Mouse (Mus musculus): ENCODE results near the gene Rnf26. TPM values are rescaled to one million over a fixed set of nuclear protein-coding genes. Genes with fewer than 3 reads are reported as not detected.

Rnf26 gene
- total RNA-seq, 2 experiments from 2014 or later: 13.5 to 23.6 TPM

DNA sequence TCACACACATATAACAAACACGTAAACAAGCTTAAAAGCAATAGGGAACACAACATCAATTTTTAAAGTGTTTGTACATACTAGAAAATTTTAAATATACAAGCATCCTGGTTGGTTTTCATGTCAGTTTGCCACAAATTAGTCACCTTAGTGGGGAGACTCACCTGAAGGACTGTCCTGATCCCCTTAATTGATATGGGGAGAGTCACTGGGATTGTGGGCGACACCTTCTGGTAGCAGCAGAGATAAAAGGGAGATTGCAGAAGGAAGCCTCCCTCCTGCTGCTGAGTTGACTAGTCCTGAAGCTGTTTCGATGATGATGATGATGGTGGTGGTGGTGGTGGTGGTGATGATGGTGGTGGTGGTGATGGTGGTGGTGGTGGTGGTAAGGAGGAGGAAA, 60.5 kb downstream of the Rnf26 start:
- ATAC-seq (replicated peaks; ENCODE audit: low FRiP score, poor library complexity, severe bottlenecking): no peak

DNA sequence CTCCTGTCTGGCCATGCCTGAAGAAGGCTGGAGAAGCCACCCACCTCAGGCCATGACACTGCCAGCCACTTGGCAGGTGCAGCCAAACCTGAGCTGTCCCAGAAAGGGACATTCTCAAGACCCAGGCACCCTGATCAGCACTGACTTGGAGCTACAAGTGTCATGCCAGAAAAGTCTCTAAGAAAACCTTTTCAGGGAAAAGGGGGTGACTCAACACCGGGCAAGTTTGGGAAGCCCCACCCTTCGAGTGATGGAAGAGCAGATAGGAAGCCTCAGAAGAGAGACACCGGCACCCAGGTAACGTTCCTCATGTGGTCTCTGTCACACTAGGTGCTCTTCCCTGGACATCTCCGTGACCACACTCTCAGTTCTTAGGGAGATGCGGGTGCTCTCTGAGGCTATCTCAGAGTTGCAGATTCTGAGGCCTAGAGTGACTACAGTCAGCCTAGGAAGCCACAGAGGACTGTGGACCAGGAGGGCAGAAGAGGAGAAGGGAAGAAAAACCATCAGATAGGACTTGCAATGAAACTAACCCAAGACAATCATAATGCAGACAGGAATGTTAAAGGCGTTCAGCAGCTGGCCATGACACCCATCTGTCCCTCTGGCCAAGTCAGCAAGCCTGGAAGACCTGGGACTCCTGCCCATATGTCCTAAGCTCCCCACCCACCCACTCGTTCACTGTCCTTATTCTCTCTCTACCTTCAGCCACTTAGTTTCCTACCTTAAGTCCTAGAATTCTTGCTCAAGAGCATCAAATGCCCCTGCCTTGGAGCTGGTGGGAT, 63.7 kb downstream of the Rnf26 start:
- no peak for ATAC-seq (replicated peaks; ENCODE audit: low FRiP score, poor library complexity, severe bottlenecking)

DNA sequence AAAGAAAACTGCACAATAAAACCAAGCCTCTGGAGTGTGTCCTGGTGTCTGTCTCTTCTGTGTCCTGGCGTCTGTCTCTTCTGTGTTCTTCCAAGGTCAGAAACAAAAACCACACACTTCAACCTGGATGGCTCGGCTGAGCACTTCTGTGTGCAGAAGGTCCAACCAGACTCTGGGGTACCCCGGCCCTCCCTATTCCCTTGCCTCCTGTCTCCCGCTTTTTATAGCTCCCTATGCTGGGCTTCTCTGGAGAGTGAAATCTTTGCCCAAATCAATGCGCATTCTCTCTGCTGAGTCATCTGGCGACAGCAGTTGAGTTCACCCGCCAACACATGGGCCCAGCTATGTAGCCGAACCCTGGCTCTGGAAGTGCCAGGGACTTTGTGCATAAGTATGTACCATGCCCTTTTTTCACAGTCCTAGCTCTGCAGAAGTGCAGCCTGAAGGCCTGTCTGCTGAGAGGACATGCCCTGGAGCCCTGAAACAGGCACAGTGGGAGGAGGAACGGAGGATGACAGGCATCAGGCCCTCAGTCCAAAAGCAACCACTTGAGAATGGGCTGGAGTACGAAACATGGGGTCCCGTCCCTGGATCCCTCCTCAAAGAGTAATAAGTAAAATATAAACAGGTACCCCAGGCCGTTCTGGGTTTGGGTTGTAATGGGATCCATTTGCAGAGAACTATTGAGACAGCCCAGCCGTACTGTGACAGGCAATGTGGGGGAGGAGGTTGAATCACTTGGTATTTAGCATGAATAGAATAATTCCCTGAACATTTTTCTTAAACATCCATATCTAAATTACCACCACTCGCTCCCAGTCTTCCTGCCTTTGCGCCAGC, 64.6 kb downstream of the Rnf26 start:
- no peak for ATAC-seq (replicated peaks; ENCODE audit: low FRiP score, poor library complexity, severe bottlenecking)

DNA sequence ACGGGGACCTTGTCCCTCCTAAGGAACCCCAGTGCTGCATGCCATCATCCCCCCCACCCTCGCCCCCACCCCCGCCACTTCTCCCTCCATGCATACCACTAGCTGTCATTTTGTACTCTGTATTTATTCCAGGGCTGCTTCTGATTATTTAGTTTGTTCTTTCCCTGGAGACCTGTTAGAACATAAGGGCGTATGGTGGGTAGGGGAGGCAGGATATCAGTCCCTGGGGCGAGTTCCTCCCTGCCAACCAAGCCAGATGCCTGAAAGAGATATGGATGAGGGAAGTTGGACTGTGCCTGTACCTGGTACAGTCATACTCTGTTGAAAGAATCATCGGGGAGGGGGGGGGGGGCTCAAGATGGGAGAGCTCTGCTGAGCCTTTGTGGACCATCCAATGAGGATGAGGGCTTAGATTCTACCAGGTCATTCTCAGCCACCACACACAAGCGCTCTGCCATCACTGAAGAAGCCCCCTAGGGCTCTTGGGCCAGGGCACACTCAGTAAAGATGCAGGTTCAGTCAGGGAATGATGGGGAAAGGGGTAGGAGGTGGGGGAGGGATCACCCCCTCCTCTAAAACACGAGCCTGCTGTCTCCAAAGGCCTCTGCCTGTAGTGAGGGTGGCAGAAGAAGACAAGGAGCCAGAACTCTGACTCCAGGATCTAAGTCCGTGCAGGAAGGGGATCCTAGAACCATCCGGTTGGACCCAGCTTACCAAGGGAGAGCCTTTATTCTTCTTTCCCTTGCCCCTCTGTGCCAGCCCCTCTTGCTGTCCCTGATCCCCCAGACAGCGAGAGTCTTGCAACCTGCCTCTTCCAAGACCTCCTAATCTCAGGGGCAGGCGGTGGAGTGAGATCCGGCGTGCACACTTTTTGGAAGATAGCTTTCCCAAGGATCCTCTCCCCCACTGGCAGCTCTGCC, 65.5 kb downstream of the Rnf26 start:
- ATAC-seq (replicated peaks; ENCODE audit: low FRiP score, poor library complexity, severe bottlenecking): no peak

DNA sequence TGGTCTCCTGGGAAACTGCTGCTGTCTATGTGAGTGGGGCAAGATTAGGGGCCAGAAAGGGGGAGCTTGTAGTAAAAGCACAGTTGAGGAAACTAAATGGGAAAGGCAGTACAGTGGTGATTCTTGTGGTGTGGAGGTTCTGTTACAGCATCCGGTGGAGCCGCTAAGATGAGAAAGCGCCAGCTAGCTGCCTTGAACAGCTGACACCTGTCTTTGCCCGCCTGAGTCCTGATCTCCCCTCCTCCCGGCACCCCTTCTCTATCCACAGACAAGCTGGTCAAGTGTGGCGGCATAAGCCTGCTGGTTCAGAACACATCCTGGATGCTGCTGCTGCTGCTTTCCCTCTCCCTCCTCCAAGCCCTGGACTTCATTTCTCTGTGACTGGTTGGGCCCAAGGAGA, 66.2 kb downstream of the Rnf26 start:
- ATAC-seq (replicated peaks; ENCODE audit: low FRiP score, poor library complexity, severe bottlenecking): no peak

DNA sequence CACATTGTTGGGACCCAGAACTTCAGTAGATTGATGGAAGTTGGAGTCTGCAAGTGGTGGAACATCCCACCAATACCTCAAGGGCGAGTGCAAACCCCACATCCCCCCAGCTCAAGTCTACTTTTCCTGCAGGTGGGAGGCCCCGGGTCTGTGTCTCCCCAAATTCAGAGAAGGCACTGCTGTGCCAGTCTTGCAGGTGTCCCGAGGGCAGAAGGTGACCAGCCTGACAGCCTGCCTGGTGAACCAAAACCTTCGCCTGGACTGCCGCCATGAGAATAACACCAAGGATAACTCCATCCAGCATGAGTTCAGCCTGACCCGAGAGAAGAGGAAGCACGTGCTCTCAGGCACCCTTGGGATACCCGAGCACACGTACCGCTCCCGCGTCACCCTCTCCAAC, 66.9 kb downstream of the Rnf26 start:
- ATAC-seq (replicated peaks; ENCODE audit: low FRiP score, poor library complexity, severe bottlenecking): no peak

DNA sequence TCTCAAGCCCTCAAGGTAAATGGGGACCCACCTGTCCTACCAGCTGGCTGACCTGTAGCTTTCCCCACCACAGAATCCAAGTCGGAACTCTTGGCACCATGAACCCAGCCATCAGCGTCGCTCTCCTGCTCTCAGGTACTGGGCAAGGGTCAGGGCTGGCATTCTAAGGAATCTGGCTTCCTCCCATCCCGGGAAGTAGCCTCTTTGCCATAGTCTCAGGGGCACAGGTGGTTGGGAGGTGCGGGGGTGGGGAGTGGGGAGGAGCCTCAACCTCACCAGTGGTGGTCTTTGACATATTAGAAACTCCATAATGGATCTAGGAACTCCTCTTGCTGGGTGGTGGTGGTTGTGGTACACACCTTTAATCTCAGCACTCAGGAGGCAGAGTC, 67.4 kb downstream of the Rnf26 start:
- no peak for ATAC-seq (replicated peaks; ENCODE audit: low FRiP score, poor library complexity, severe bottlenecking)

Other genes with a start within 250 kb of the Rnf26 start
- 1.5 and 9.0 TPM in 2 replicates for gene Thy1, start 70.1 kb downstream of the Rnf26 start, total RNA-seq (2015; ENCODE audit: low replicate concordance)
- 5.0 TPM in 1 of 2 replicates, not detected in the other for gene Thy1, start 70.1 kb downstream of the Rnf26 start, total RNA-seq (2017; ENCODE audit: low replicate concordance)
- gene Usp2, start 46.5 kb downstream of the Rnf26 start, total RNA-seq (2015; ENCODE audit: low replicate concordance): 1.0 and 1.3 TPM in 2 replicates
- gene Usp2, start 46.5 kb downstream of the Rnf26 start, total RNA-seq (2017; ENCODE audit: low replicate concordance): 0.28 and 5.7 TPM in 2 replicates
- gene Mfrp, start 11.8 kb downstream of the Rnf26 start, total RNA-seq (2015; ENCODE audit: low replicate concordance): not detected in 2 replicates
- gene Mfrp, start 11.8 kb downstream of the Rnf26 start, total RNA-seq (2017; ENCODE audit: low replicate concordance): not detected in 2 replicates
- 2.1 TPM in 1 of 2 replicates, not detected in the other for gene C1qtnf5, start 6.3 kb downstream of the Rnf26 start, total RNA-seq (2015; ENCODE audit: low replicate concordance)
- gene C1qtnf5, start 6.3 kb downstream of the Rnf26 start, total RNA-seq (2017; ENCODE audit: low replicate concordance): not detected in 2 replicates
- not detected in 2 replicates for gene Gm49380, start within 50 bp of the Rnf26 start, total RNA-seq (2015; ENCODE audit: low replicate concordance)
- gene Gm49380, start within 50 bp of the Rnf26 start, total RNA-seq (2017; ENCODE audit: low replicate concordance): not detected in 2 replicates
- gene Mcam, start 21.0 kb upstream of the Rnf26 start, total RNA-seq (2015; ENCODE audit: low replicate concordance): 0.77 TPM in 1 of 2 replicates, not detected in the other
- gene Mcam, start 21.0 kb upstream of the Rnf26 start, total RNA-seq (2017; ENCODE audit: low replicate concordance): 0.60 TPM in 1 of 2 replicates, not detected in the other
- gene Cbl, start 120.5 kb upstream of the Rnf26 start, total RNA-seq (2015; ENCODE audit: low replicate concordance): 43.7 and 46.9 TPM in 2 replicates
- 14.6 and 35.3 TPM in 2 replicates for gene Cbl, start 120.5 kb upstream of the Rnf26 start, total RNA-seq (2017; ENCODE audit: low replicate concordance)
- not detected in 2 replicates for gene Ccdc153, start 127.2 kb upstream of the Rnf26 start, total RNA-seq (2015; ENCODE audit: low replicate concordance)
- gene Ccdc153, start 127.2 kb upstream of the Rnf26 start, total RNA-seq (2017; ENCODE audit: low replicate concordance): not detected in 2 replicates
- gene Pdzd3, start 138.0 kb upstream of the Rnf26 start, total RNA-seq (2015; ENCODE audit: low replicate concordance): not detected in 2 replicates
- gene Pdzd3, start 138.0 kb upstream of the Rnf26 start, total RNA-seq (2017; ENCODE audit: low replicate concordance): not detected in 2 replicates
- gene Nlrx1, start 155.1 kb upstream of the Rnf26 start, total RNA-seq (2015; ENCODE audit: low replicate concordance): 2.7 and 5.6 TPM in 2 replicates
- gene Nlrx1, start 155.1 kb upstream of the Rnf26 start, total RNA-seq (2017; ENCODE audit: low replicate concordance): 0.98 and 11.2 TPM in 2 replicates
- gene Abcg4, start 175.1 kb upstream of the Rnf26 start, total RNA-seq (2015; ENCODE audit: low replicate concordance): 20.8 and 24.2 TPM in 2 replicates
- gene Abcg4, start 175.1 kb upstream of the Rnf26 start, total RNA-seq (2017; ENCODE audit: low replicate concordance): 18.1 and 18.8 TPM in 2 replicates
- gene Hinfp, start 192.2 kb upstream of the Rnf26 start, total RNA-seq (2015; ENCODE audit: low replicate concordance): 2.5 and 4.6 TPM in 2 replicates
- gene Hinfp, start 192.2 kb upstream of the Rnf26 start, total RNA-seq (2017; ENCODE audit: low replicate concordance): 8.4 and 14.6 TPM in 2 replicates
- gene C2cd2l, start 206.8 kb upstream of the Rnf26 start, total RNA-seq (2015; ENCODE audit: low replicate concordance): 13.4 and 16.3 TPM in 2 replicates
- 14.1 and 17.0 TPM in 2 replicates for gene C2cd2l, start 206.8 kb upstream of the Rnf26 start, total RNA-seq (2017; ENCODE audit: low replicate concordance)
- gene Dpagt1, start 212.5 kb upstream of the Rnf26 start, total RNA-seq (2015; ENCODE audit: low replicate concordance): 9.2 and 17.1 TPM in 2 replicates
- gene Dpagt1, start 212.5 kb upstream of the Rnf26 start, total RNA-seq (2017; ENCODE audit: low replicate concordance): 4.9 and 5.7 TPM in 2 replicates
- gene H2afx, start 221.2 kb upstream of the Rnf26 start, total RNA-seq (2015; ENCODE audit: low replicate concordance): 45.2 and 69.0 TPM in 2 replicates
- 159 and 219 TPM in 2 replicates for gene H2afx, start 221.2 kb upstream of the Rnf26 start, total RNA-seq (2017; ENCODE audit: low replicate concordance)
- gene Hmbs, start 230.7 kb upstream of the Rnf26 start, total RNA-seq (2015; ENCODE audit: low replicate concordance): 3,498 and 3,777 TPM in 2 replicates
- gene Hmbs, start 230.7 kb upstream of the Rnf26 start, total RNA-seq (2017; ENCODE audit: low replicate concordance): 2,796 and 3,284 TPM in 2 replicates
- gene Vps11, start 248.2 kb upstream of the Rnf26 start, total RNA-seq (2015; ENCODE audit: low replicate concordance): 7.7 and 8.2 TPM in 2 replicates
- gene Vps11, start 248.2 kb upstream of the Rnf26 start, total RNA-seq (2017; ENCODE audit: low replicate concordance): 7.8 and 12.1 TPM in 2 replicates